Mouse (Mus musculus) bone marrow macrophage, adult 2 months (primary cell): Measurements from ENCODE around the gene Skap1.

ENCODE experiments used
- CTCF ChIP-seq: IDR thresholded peaks from 2 replicates; pipeline ENCODE4 v1.5.1; 2012; ENCODE audit warnings: low read depth, mild to moderate bottlenecking, low read length, moderate library complexity
- POLR2A ChIP-seq: IDR thresholded peaks from 2 replicates; pipeline ENCODE4 v1.6.1; 2012; ENCODE audit warnings: mild to moderate bottlenecking, low read depth, low read length, borderline replicate concordance

DNA sequence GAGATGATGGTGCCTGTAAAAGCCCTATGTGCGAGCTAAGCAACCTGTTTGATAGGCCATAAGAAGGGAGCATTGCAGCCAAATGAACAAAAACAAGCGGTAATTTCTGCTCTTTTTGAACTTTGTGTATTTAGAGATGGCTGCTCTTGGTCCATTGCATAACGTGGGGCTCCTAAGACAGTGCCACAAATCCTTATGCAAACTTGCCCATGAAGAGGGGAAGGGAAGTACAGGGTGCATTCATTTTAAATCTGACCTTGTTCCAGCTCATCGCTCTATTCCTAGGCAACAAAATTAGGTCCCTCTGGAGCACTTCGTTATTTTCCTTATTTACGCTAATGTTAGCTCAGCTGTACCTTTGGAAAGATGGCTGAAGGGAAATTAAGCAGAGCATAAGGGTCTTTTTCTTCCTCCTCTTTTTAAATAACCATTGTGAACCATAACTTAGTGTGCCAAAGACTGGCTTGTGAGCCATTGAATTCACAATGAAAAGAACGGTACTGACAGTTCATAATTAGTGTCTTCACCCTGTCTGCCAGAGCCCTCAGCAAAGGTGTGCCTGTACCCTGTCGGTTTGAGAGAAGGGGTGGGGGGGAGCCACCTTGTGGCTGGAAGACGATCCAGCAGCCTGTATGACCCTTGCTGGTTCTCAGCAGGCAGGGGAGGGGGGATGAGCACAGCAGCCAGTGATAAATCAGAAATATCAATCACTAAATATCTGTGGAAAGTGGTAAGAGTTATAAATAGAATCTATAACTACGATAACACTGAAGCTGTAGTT lies 117.4 kb downstream of the Skap1 start:
- no peak for TF ChIP-seq CTCF
- TF ChIP-seq POLR2A, result no peak
